Mouse (Mus musculus): ENCODE data around the gene Olfr524. TPM values are rescaled to one million over a fixed set of nuclear protein-coding genes. Genes with fewer than 3 reads are reported as not detected.

Olfr524 gene
- total RNA-seq (2021) = not detected
- long read RNA-seq, experiment 1 = 0 reads
- long read RNA-seq, experiment 2 = 0 reads

DNA sequence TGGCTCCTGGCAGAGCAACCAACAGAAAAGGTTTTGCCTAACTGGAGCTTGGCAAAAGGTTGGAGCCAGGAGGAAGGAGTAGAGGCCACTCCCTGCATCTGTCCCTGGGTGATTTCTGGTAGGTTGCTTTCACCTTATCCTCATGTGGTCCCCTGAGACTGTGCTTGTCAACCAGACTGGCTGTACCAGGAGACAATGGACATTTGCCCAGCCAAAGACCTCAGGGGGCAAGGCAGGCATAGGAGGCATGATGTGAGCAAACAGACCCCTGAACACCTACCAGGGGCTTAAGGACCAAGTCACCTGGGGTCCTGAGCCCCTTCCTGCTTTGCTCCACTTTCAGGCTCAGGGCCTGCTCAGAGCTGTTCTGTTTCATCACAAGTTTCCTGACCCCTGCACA is at the start of gene Olfr524:
Gene Olfr524 (minus strand): TSS at position 101 of the 400 bp plus-strand sequence.
- no peak for DNase-seq (ENCODE audit: low spot score in 2 of 2)
- intact Hi-C loops (cut with DNase I) = no loop called here

DNA sequence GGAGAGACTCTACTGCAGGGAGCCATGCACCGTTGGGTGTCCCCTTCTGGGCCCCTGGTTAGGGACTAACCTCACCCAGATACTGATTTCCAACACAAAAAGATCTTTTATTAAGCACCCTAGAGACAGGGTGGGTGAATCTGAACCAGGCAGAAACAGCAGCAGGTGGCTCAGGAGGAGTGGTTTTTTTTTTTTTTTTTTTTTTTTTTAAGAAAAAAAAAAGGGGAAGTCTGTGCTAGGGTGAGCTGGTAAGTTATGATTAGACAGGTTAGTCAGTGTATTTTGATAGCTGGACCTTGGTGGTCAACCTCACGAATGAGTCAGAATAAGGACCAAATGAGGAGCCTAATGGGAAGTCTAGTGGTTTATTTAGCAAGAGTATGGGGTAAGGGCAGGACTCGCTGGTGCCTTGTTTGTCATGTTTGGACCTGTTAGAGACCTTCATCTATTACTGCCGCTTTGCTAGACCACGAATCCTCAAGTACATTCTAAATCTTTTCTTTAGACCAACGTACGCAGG is 48.1 kb upstream of the Olfr524 start:
- DNase-seq (ENCODE audit: low spot score in 2 of 2) = no peak
- intact Hi-C loops (cut with DNase I) = no loop called here

DNA sequence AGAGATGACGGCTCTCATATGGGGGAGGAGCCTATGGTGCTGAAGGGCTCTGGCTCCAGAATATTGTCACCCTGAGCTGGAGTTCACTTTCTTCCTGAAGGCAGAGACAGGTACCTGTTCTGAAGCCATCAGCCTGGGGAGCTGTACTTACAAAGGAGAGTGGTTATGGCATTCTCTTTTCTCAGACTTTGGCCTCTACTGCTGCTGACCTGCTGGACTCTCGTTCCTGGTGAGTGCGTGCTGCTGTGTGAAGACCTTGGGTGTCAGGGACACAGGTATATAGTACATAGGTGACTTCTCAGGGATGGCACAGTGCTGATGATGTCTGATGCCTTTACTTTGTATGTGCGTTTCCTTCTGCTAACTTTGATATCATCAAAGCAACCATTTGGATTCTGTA is 41.5 kb upstream of the Olfr524 start, which contains the start of gene 5830411N06Rik:
Gene 5830411N06Rik (plus strand): TSS at position 69 of the 400 bp plus-strand sequence.
- intact Hi-C loops (cut with DNase I) = no loop called here
- DNase-seq (ENCODE audit: low spot score in 2 of 2) = no peak

GRCm38 (mm10) chr7:140233696-140234095 is 27.9 kb upstream of the Olfr524 start:
- intact Hi-C loops (cut with DNase I) = no loop called here
- peak in 1 of 2 experiments; percentile 9 for DNase-seq (ENCODE audit: low spot score in 2 of 2)

DNA sequence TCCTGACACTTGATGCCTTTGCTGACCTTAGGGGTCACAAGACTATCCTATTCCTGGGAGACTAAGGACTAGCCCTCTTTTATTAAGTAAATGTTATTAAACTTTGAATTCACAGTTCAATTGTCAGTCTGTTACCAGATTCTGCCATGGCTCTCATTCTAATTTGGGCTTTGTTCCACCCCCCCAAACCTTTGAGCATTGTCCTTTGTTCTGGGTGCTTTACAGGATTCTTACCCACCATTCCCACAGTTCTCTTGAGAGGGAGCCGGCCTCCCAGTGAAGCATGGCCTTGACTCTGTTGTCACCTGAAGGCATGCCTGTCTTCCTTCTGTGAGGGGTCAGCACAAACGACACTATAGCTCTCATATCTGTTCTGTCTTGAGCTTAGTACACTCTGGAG is 25.3 kb upstream of the Olfr524 start:
- no peak for DNase-seq (ENCODE audit: low spot score in 2 of 2)
- intact Hi-C loops (cut with DNase I) = no loop called here

DNA sequence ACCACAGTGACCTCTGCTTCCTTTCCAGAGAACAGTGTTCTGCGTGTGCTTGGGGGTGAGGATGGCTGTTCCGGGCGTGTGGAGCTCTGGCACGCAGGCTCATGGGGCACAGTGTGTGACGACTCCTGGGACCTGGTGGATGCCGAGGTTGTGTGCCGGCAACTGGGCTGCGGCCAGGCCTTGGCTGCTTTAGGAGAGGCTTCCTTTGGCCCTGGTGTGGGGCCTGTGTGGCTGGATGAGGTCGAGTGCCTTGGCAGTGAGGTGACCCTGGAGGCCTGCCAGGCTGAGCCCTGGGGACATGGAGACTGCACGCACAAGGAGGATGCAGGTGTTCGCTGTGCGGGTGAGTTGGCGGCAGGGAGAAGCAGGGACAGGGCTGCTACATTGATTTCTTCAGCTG is 22.7 kb upstream of the Olfr524 start:
- intact Hi-C loops (cut with DNase I) = no loop called here
- no peak for DNase-seq (ENCODE audit: low spot score in 2 of 2)

GRCm38 (mm10) chr7:140224209-140224608 is 18.4 kb upstream of the Olfr524 start:
- no peak for DNase-seq (ENCODE audit: low spot score in 2 of 2)
- intact Hi-C loops (cut with DNase I) = no loop called here

GRCm38 (mm10) chr7:140220375-140220774 is 14.6 kb upstream of the Olfr524 start:
- no peak for DNase-seq (ENCODE audit: low spot score in 2 of 2)
- intact Hi-C loops (cut with DNase I) = no loop called here

DNA sequence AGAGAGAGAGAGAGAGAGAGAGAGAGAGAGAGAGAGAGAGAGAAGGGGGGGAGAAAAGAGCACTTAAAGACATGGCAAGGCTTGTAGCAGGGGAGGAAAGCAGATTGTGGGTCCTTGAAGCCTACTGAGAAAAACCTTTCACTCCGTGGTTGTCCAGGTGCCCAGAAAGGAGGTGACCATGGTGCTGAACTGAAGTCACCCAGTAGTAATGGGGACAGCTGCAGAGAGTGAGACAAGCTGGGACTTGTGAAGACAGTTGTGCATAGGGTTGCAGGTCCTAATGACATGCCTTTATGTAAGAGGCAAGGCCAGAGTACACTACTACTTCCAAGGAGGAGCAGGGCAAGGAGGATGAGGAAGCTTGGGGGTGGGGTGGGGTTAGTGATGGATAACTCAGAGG is 13.5 kb upstream of the Olfr524 start:
- intact Hi-C loops (cut with DNase I) = no loop called here
- DNase-seq (ENCODE audit: low spot score in 2 of 2) = no peak

DNA sequence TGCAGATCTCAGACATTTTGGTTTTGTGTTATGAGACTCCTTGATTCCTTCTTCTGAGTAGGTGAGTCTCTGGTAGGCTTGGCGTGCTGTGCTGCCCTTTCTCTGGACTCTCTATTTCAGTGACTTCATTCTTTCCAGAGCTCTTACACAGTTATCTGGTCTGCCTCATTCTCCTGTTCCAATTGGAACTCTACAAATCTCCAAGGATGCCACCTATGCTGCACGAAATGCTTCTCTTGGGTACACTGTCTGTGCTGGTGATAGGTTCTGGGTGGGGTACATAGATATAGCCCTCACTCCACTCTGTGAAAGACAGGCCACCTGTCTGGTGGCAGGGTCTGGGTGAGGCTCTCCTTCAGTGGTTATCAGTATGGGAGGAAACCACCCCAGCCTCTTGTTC is 12.2 kb upstream of the Olfr524 start, which contains the start of gene Cd163l1:
Gene Cd163l1 (plus strand): TSS at position 301 of the 400 bp plus-strand sequence.
- DNase-seq (ENCODE audit: low spot score in 2 of 2) = no peak
- intact Hi-C loops (cut with DNase I) = no loop called here

GRCm38 (mm10) chr7:140213841-140214240 is 8.1 kb upstream of the Olfr524 start:
- DNase-seq (ENCODE audit: low spot score in 2 of 2) = no peak
- intact Hi-C loops (cut with DNase I) = no loop called here

- intact Hi-C loops (cut with DNase I) = no loop called here
Measured at GRCm38 (mm10) chr7:140208677-140209076, 2.9 kb upstream of the Olfr524 start.

DNA sequence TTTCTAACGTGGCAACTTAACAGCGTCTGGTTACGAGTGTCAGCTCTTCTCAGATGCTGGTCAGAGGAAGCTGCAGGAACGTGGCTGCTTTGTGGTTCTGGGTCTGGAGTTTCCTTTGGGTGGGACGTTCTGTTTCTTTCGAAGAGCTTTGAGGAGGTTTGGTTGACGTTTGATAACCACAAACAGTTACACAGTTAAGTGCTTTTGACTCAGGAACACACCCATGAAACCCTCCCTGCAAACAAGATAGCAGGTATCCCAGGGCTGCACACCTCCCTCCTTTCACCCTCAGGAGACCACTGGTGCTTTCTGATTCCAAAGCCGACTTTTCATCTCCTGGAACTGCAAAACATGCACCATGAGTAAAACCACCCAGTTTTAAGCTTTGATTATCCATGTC is 2.4 kb upstream of the Olfr524 start:
- DNase-seq (ENCODE audit: low spot score in 2 of 2) = no peak
- intact Hi-C loops (cut with DNase I) = no loop called here

More at GRCm38 (mm10) chr7:140208677-140209076, 2.9 kb upstream of the Olfr524 start:
- DNase-seq (ENCODE audit: low spot score in 2 of 2) = no peak

- no peak for DNase-seq (ENCODE audit: low spot score in 2 of 2)
- intact Hi-C loops (cut with DNase I) = no loop called here
Measured at GRCm38 (mm10) chr7:140206904-140207303, 1.1 kb upstream of the Olfr524 start.

DNA sequence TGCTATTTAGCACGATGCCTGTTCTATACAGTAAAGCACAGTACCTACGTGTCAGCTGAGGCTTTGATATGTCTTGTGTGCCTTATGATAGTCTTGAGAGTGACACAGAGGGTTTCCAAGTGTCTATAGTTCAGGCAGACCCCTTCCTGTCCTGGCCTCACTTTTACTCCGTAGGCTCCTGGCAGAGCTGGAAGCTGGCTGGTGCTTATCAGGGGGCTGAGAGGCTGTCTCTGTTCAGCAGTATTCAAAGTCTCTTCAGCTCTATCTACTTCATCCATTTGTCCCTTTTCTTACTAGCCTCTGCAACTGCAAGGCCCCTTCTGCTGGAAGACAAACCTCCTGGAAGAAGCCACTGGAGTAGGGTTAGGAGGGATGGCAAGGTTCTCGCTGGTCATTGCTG is 4.7 kb downstream of the Olfr524 start:
- no peak for DNase-seq (ENCODE audit: low spot score in 2 of 2)
- intact Hi-C loops (cut with DNase I) = no loop called here

- DNase-seq (ENCODE audit: low spot score in 2 of 2) = no peak
- intact Hi-C loops (cut with DNase I) = no loop called here
Measured at GRCm38 (mm10) chr7:140196002-140196401, 9.8 kb downstream of the Olfr524 start.

- intact Hi-C loops (cut with DNase I) = no loop called here
- no peak for DNase-seq (ENCODE audit: low spot score in 2 of 2)
Measured at GRCm38 (mm10) chr7:140194031-140194430, 11.7 kb downstream of the Olfr524 start.

- intact Hi-C loops (cut with DNase I) = no loop called here
- DNase-seq (ENCODE audit: low spot score in 2 of 2) = no peak
Measured at GRCm38 (mm10) chr7:140192851-140193250, 12.9 kb downstream of the Olfr524 start.

DNA sequence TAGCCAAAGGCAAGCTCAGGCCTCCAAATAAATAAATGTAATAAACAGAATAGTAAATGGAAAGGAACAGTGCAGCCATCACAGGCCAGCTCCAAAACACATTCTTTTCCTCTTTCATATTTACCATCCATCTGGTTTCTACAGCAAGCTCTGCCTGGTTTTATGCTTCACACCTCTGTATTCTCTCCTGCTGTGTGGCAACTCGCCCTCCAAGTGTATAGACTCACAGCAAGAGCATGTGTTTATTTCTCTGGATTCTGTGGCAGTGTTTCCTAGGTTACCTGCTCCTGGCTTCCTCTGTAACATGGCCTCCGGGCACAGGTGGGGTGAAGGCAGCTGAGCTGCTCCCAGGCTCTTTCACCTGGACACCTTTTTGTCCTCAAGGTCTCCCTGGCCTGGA is 13.3 kb downstream of the Olfr524 start:
- intact Hi-C loops (cut with DNase I) = no loop called here
- DNase-seq (ENCODE audit: low spot score in 2 of 2) = no peak

GRCm38 (mm10) chr7:140190435-140190834 is 15.3 kb downstream of the Olfr524 start:
- intact Hi-C loops (cut with DNase I) = no loop called here
- no peak for DNase-seq (ENCODE audit: low spot score in 2 of 2)

GRCm38 (mm10) chr7:140188391-140189328 is 17.1 kb downstream of the Olfr524 start:
- intact Hi-C loops (cut with DNase I) = loop anchor here (5.0 kb wide), 1 partner anchor 639 kb away; no protein-coding TSS in a partner anchor
- peak in 1 of 2 experiments; percentile 34 for DNase-seq (ENCODE audit: low spot score in 2 of 2)
